Mouse (Mus musculus) bone marrow, adult 2 months (tissue): Measurements from ENCODE around the gene Dusp2.

Experiments
- CTCF ChIP-seq: fragments of 200-500 bp; IDR thresholded peaks from 2 replicates; pipeline ENCODE4 v1.5.1; 2011; ENCODE audit warnings: low read length, control low read depth; ENCODE audit not compliant: control insufficient read depth, insufficient read depth
- POLR2A ChIP-seq: fragments of 200-500 bp; IDR thresholded peaks from 2 replicates; pipeline ENCODE4 v1.6.1; 2011; ENCODE audit warnings: low read depth, mild to moderate bottlenecking, control low read depth, low read length, borderline replicate concordance; ENCODE audit not compliant: control insufficient read depth

DNA sequence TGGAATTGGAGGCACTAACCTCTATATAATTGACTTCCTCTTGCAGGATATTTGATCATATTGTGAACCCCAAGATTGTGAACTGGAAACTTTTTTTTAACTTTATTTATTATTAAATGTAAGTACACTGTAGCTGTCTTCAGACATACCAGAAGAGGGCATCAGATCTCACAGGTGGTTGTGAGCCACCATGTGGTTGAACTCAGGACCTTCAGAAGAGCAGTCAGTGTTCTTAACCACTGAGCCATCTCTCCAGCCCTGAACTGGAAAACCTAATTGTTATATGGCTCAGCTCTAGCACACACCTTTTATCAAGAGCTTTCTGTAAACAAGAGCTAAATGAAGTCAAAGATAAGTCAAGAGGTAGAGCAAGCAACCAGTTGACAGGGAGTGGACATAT, 29.8 kb upstream of the Dusp2 start:
- peak; percentile 13; the same call in 1 of the 2 replicates for TF ChIP-seq CTCF
- no peak for TF ChIP-seq POLR2A
